Mouse (Mus musculus): ENCODE data around the gene Il17ra. TPM values are rescaled to one million over a fixed set of nuclear protein-coding genes. Genes with fewer than 3 reads are reported as not detected.
A peak's percentile ranks its signal among the peaks of the same experiment; 100 is the strongest.

Il17ra gene
- polyA plus RNA-seq (2016; fragmentation: Nextera tagmentation; extraction: Ambion mirVana): 5.2 and 5.6 TPM in 2 replicates

DNA sequence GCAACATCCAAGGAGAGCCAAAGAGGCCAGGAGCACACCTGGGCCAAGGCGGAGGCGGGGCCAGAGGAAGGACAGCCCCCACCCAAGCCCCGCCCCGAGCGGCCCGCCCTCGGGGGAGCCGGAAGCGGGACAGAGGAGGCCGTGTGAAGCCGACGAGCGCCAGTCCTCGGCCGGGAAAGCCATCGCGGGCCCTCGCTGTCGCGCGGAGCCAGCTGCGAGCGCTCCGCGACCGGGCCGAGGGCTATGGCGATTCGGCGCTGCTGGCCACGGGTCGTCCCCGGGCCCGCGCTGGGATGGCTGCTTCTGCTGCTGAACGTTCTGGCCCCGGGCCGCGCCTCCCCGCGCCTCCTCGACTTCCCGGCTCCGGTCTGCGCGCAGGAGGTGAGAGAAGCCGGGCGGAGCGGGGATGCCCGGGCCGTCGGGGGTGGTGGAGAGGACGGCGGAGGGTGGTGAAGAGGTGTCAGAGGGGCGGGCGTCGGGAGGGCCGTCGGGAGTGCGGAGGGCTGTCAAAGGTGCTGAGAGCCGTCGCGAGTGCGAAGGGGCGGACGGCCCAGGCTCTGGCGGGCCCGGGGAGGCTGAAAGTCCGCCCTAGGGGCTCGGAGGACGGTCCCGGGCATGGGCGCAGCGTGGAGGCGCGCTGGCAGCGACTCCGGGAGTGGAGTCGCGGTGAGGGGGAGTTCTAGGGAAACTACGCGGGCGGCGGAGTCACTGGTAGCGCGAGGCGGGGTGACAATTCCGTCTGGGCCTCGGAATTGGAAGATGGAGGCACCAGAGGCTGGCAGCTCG lies at the start of gene Il17ra:
Gene Il17ra (plus strand): TSS at position 162 of the 786 bp plus-strand sequence.
- Histone ChIP-seq H3K4me2 (peak within 1 kb of the TSS; percentile 68), H3K9me3 (no peaks in the 10 kb centered on the region), H3K27me3 (peaks cover 50% of the 10 kb centered on the region), H3K4me1 (peaks cover 13% of the 10 kb centered on the region), H3K4me3 (replicated peaks) (peak within 1 kb of the TSS; percentile 58), H3K27ac (no peak within 1 kb of the TSS), H3K9ac (peak within 1 kb of the TSS; percentile 62), H3K36me3 (replicated peaks) (no peaks in the 10 kb centered on the region)
- under 1% methylated on average over 88 of the region's 90 CpGs for WGBS
- ATAC-seq (ENCODE audit: low FRiP score): peak; percentile 82

DNA sequence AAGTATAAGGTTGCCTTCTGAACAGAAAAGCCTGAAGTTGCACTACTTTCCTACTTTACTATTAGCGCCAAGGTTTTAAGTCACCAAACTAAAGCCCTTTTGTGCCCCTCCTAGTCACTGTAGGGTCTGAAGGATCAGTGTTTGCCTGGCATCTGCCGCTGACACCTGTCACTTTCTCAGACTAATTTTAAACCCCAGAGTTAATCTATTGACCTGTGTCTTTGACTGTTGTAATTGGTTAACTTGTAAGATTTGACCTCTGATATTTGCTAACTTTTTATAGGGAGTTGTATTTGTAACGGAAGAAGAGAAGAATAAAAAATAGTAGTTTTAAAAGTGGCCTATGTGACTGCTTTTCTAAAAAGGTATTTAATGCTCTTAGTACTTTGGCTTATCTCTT lies 24.9 kb upstream of the Il17ra start:
- Histone ChIP-seq H3K4me2 (no peak overlapping the region), H3K4me1 (no peaks in the 10 kb centered on the region), H3K4me3 (replicated peaks) (no peak overlapping the region), H3K9ac (no peak overlapping the region), H3K27me3 (no peaks in the 10 kb centered on the region), H3K27ac (no peak overlapping the region), H3K9me3 (no peaks in the 10 kb centered on the region), H3K36me3 (replicated peaks) (peaks cover 47% of the 10 kb centered on the region)
- no peak for ATAC-seq (ENCODE audit: low FRiP score)
- WGBS: 93% methylated on average over 3 of the region's 3 CpGs

DNA sequence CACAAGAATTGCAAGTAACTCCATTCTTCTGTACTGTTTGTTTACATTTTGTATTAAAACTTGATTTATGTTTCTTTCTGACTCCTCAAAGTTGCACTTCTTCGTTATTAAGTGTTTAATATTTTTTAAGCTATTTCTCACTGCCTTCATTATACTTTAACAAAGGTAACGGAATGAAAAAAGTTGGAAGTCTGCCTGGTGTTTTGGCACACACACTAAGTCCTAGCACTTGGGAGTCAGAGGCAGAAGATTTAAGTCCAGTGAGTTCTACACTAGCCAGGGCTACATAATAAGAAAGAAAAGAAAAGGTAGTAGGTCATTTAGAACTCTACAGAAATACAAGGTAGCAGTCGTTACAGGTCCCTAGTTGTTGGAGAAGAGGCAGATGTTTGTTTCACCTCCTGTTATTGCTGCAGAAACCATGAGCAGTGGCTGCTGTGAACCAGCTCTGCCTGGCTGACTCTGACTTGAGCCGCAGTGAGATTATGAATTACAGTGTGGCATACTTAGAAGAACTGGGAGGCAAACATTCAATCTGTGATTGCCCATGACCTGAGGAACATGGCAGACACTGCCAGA lies 20.8 kb upstream of the Il17ra start:
- H3K9ac ChIP-seq: no peak overlapping the region
- H3K4me2 ChIP-seq: no peak overlapping the region
- no peak overlapping the region for H3K4me3 ChIP-seq (replicated peaks)
- H3K9me3 ChIP-seq: no peaks in the 10 kb centered on the region
- H3K36me3 ChIP-seq (replicated peaks): peaks cover 37% of the 10 kb centered on the region
- no peaks in the 10 kb centered on the region for H3K27me3 ChIP-seq
- 91% methylated on average over 4 of the region's 4 CpGs for WGBS
- no peak overlapping the region for H3K27ac ChIP-seq
- no peak for ATAC-seq (ENCODE audit: low FRiP score)
- no peaks in the 10 kb centered on the region for H3K4me1 ChIP-seq

DNA sequence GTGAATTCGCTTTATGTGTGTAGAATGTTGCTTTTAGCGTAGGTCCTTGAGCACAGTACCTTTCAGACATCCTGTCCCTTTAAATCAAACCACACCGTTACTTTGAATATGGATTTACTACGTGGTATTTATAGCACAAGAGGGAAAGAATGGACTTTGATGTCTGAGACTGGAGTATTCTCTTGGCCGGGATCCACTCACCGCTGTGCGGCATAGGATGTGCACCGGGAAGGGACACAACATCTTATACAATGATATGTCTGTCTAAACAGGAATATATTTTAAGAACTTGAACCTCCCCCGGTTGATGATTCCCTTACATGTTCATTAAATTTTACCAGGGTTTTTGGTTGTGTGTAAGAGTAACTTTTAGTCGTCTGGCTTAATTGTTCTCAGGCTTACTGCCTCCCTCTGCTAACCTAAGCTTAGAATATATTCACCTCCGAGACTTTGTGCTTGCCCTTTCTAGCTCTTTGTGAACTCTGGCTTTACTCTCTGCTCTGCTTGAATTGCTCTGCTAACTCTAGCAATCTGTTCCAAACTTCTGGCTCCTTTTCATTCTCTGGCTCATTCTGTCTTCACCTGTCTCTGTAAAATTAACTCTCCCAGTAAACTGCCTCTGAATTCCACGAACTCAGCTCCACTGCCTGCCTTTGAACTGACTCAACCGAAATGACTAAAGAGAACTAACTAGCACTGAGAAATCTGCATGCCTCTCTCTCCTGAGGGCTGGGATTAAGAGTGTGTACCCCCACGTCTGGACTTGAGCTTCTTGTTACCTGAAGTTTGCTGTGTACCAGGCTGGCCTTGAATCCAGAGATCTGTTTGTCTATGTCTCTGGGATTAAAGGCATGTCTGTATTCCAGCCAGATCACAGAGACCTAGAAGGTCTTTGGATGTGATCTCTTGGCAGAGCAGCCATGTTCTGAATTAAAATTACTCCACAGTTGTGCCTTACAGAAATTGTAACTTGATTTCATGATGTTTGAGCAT lies 19.4 kb upstream of the Il17ra start:
- Histone ChIP-seq H3K4me3 (replicated peaks) (no peak overlapping the region), H3K4me2 (no peak overlapping the region), H3K9me3 (no peaks in the 10 kb centered on the region), H3K9ac (no peak overlapping the region), H3K27ac (no peak overlapping the region), H3K4me1 (no peaks in the 10 kb centered on the region), H3K27me3 (no peaks in the 10 kb centered on the region), H3K36me3 (replicated peaks) (peaks cover 31% of the 10 kb centered on the region)
- 89% methylated on average over 14 of the region's 14 CpGs for WGBS
- no peak for ATAC-seq (ENCODE audit: low FRiP score)

DNA sequence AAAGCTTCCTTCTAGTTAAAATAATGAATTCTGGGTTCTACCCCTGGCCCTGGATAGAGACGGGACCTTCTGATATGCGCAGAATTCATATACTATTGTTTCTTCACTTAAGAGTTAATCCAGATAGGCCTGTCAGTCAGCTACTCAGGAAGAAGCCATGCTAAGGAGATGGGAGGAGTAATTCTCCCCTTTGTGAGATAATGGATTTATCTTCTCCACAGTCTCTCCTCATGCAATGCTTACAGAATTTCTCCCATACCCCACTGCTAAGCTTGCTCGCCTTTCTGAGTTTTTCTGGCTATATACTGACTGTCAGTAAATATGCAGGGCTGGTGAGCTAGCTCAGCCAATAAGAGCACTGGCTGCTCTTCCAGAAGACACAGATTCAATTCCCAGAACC lies 12.8 kb upstream of the Il17ra start:
- H3K36me3 ChIP-seq (replicated peaks): no peaks in the 10 kb centered on the region
- no peak overlapping the region for H3K9ac ChIP-seq
- no peak overlapping the region for H3K4me3 ChIP-seq (replicated peaks)
- H3K27me3 ChIP-seq: no peaks in the 10 kb centered on the region
- H3K4me1 ChIP-seq: no peaks in the 10 kb centered on the region
- no peaks in the 10 kb centered on the region for H3K9me3 ChIP-seq
- no peak overlapping the region for H3K4me2 ChIP-seq
- no peak for ATAC-seq (ENCODE audit: low FRiP score)
- no peak overlapping the region for H3K27ac ChIP-seq
- 85% methylated on average over 3 of the region's 3 CpGs for WGBS

DNA sequence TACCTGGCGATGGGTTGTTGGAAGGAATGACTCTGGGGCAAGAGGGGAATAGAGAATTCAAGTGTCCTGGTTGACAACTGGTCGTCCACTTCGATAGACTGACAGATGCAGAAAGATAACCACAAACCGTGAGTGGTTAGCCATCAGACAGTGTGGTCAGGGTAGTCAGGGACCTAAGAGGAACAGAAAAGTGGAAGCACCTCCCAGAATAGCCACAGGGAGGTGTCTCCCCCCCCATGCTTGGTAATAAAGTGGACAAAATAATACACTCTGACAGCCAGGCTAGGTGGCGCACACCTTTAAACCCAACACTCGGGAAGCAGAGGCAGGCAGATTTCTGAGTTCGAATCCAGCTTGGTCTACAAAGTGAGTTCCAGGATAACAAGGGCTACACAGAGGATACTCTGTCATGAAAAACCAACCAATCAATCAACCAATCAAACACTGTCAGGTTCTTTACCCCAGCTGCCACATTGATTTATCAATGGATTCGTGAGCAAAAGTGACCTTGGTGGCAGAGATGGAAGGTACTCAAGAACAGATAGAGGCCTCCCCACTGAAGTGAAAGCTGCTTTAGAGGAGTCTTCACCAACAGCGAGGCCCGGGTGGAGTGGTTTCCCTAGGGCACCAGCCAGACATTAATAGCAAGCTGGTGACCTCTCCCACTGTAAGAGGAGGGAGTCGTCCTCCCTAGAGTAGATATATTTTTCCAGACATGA lies 10.5 kb upstream of the Il17ra start:
- Histone ChIP-seq H3K4me1 (no peaks in the 10 kb centered on the region), H3K9me3 (no peaks in the 10 kb centered on the region), H3K27me3 (no peaks in the 10 kb centered on the region), H3K4me3 (replicated peaks) (no peak overlapping the region), H3K9ac (no peak overlapping the region), H3K4me2 (no peak overlapping the region), H3K36me3 (replicated peaks) (no peaks in the 10 kb centered on the region), H3K27ac (no peak overlapping the region)
- WGBS: 92% methylated on average over 11 of the region's 11 CpGs
- no peak for ATAC-seq (ENCODE audit: low FRiP score)

DNA sequence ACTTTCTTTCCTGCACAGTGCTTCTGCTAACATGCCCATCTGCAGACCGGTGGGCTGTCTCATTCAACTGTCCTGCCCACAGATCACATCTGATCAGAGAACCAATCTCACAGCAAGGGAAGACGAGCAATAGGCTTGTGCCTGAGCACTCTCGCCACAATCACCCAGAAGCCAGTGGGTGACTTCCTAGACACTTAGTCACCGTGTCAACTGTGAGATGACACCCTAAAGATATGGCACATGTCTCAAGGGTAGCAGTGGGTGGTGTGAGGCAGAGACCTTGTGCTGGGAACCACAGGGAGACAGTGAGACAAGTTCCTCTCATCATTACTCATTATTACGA lies 10.0 kb upstream of the Il17ra start:
- 93% methylated on average over 5 of the region's 5 CpGs for WGBS
- ATAC-seq (ENCODE audit: low FRiP score): no peak
- H3K9ac ChIP-seq: no peak overlapping the region
- no peak overlapping the region for H3K4me2 ChIP-seq
- H3K36me3 ChIP-seq (replicated peaks): no peaks in the 10 kb centered on the region
- H3K9me3 ChIP-seq: no peaks in the 10 kb centered on the region
- no peaks in the 10 kb centered on the region for H3K4me1 ChIP-seq
- H3K27me3 ChIP-seq: no peaks in the 10 kb centered on the region
- no peak overlapping the region for H3K27ac ChIP-seq
- H3K4me3 ChIP-seq (replicated peaks): no peak overlapping the region

DNA sequence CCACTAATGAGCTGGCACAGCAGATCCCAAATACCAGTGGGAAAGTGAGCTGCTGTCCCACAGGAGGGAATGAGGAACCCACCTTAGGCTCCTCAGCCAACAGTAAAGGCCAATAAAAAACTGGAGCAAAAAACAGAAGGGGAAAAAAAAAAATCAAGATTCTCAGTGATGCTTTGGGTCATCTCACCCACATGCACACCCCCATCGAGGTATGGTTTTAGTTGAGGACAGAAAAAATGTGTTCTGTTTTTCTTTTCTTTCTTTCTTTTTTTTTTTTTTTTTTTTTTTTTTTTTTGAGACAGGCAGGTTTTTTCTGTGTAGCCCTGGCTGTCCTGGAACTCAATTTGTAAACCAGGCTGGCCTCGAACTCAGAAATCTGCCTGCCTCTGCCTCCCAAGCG lies 9.5 kb upstream of the Il17ra start:
- H3K9me3 ChIP-seq: no peaks in the 10 kb centered on the region
- no peak overlapping the region for H3K4me2 ChIP-seq
- H3K9ac ChIP-seq: no peak overlapping the region
- H3K4me3 ChIP-seq (replicated peaks): no peak overlapping the region
- no peak for ATAC-seq (ENCODE audit: low FRiP score)
- H3K27ac ChIP-seq: no peak overlapping the region
- no peaks in the 10 kb centered on the region for H3K27me3 ChIP-seq
- H3K36me3 ChIP-seq (replicated peaks): no peaks in the 10 kb centered on the region
- WGBS: 95% methylated on average over 3 of the region's 3 CpGs
- no peaks in the 10 kb centered on the region for H3K4me1 ChIP-seq

DNA sequence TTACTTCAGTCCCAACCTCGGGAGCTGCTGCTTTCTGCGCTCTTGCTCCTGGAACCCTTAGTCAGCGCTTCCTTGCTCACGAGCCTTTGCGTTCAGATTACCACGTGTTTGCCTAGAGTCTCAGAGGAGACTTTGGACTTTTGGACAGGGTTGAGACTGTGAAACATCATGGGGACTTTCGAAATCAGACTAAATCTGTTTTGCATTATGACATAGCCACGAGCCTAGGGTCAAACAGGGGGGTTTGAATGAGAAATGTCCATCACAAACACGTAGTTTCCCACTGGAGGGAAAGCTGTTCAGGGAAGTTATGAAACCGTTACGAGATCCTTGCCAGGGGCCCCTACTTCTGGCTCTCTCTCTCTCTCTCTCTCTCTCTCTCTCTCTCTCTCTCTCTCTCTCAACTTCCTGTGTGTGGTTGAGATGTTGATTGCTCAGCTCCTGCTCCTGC lies 8.4 kb upstream of the Il17ra start:
- H3K9ac ChIP-seq: no peak overlapping the region
- no peak overlapping the region for H3K27ac ChIP-seq
- no peak overlapping the region for H3K4me3 ChIP-seq (replicated peaks)
- H3K4me1 ChIP-seq: no peaks in the 10 kb centered on the region
- H3K27me3 ChIP-seq: 0 out of 2 replicates have a peak, but pooled peaks cover 3% of the 10 kb centered on the region
- no peak overlapping the region for H3K4me2 ChIP-seq
- no peak for ATAC-seq (ENCODE audit: low FRiP score)
- 75% methylated on average over 11 of the region's 11 CpGs for WGBS
- H3K9me3 ChIP-seq: no peaks in the 10 kb centered on the region
- H3K36me3 ChIP-seq (replicated peaks): no peaks in the 10 kb centered on the region

DNA sequence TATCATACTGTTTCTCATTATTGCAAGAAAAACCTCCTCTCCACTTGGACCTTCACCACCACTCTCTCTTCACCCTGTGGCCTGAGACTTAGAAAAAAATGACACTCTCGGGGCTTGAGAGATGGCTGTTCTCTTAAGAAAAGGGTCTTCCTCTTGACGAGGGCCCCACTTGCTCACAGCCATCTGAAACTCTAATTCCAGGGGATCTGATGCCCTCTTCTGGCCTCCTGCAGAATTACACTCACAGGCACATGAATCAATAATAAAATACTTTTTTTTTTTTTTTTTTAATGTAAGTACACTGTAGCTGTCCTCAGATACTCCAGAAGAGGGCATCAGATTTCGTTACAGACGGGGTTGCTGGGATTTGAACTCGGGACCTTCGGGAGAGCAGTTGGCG lies 6.0 kb upstream of the Il17ra start:
- H3K4me2 ChIP-seq: no peak overlapping the region
- no peaks in the 10 kb centered on the region for H3K4me1 ChIP-seq
- H3K4me3 ChIP-seq (replicated peaks): no peak overlapping the region
- no peak overlapping the region for H3K9ac ChIP-seq
- H3K27ac ChIP-seq: no peak overlapping the region
- ATAC-seq (ENCODE audit: low FRiP score): no peak
- H3K27me3 ChIP-seq: peaks cover 14% of the 10 kb centered on the region
- WGBS: 71% methylated on average over 7 of the region's 7 CpGs
- no peaks in the 10 kb centered on the region for H3K9me3 ChIP-seq
- no peaks in the 10 kb centered on the region for H3K36me3 ChIP-seq (replicated peaks)

DNA sequence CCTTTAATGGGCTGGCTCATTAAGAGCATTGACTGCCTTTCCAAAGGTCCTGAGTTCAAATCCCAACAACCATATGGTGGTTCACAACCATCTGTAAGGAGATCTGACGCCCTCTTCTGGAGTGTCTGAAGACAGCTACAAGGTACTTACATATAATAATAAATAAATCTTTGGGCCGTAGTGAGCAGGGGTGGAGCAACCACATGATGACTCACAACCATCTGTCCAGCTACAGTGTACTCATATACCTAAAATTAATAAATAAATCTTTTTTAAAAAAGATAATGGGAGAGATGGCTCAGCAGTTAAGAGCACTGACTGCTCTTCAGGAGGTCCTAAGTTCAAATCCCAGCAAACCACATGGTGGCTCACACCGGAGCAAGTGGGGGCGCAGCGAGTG lies 5.3 kb upstream of the Il17ra start:
- 92% methylated on average over 5 of the region's 5 CpGs for WGBS
- no peak for ATAC-seq (ENCODE audit: low FRiP score)
- no peak overlapping the region for H3K4me3 ChIP-seq (replicated peaks)
- no peaks in the 10 kb centered on the region for H3K4me1 ChIP-seq
- H3K27me3 ChIP-seq: peaks cover 19% of the 10 kb centered on the region
- H3K9ac ChIP-seq: no peak overlapping the region
- H3K27ac ChIP-seq: no peak overlapping the region
- no peak overlapping the region for H3K4me2 ChIP-seq
- no peaks in the 10 kb centered on the region for H3K9me3 ChIP-seq
- H3K36me3 ChIP-seq (replicated peaks): no peaks in the 10 kb centered on the region

DNA sequence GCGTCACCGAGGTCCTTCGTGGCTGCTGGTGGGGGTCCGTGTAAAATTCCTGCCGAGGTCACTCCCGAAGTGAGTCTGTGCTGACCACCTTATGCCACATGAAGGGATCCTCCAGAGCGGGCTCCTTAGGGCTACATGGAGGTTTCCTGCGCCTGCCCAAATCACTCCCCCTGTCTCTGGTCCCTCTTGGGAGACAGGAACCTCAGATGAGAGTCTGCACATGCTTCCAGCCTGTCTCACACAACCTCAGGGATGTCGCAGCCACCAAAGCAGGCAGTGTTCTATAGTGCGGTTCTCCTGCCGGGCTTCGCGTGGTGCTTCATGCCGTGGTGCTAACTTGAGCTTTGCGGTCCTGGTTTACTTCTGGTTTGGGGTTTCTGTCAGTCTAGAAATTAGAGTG lies 1.8 kb upstream of the Il17ra start:
- H3K9me3 ChIP-seq: no peaks in the 10 kb centered on the region
- H3K4me1 ChIP-seq: peaks cover 13% of the 10 kb centered on the region
- WGBS: 69% methylated on average over 15 of the region's 15 CpGs
- no peak for ATAC-seq (ENCODE audit: low FRiP score)
- no peak overlapping the region for H3K4me3 ChIP-seq (replicated peaks)
- no peaks in the 10 kb centered on the region for H3K36me3 ChIP-seq (replicated peaks)
- H3K4me2 ChIP-seq: no peak overlapping the region
- no peak overlapping the region for H3K27ac ChIP-seq
- H3K27me3 ChIP-seq: peaks cover 47% of the 10 kb centered on the region
- H3K9ac ChIP-seq: no peak overlapping the region

All from forebrain, embryonic 12.5 days (tissue).